Mouse (Mus musculus) cortical plate, adult 2 months (tissue): Measurements from ENCODE around the gene Ostf1. TPM values are rescaled to one million over a fixed set of nuclear protein-coding genes. Genes with fewer than 3 reads are reported as not detected.

ENCODE experiments used
- H3K27ac ChIP-seq: fragments of 200-500 bp; 2 replicates; pipeline ENCODE4 v1.5.1; 2012; ENCODE audit warnings: low read length, control low read depth, inconsistent platforms; ENCODE audit not compliant: insufficient read depth
- H3K4me1 ChIP-seq: fragments of 200-500 bp; 2 replicates; pipeline ENCODE4 v1.6.1; 2011; ENCODE audit warnings: low read length; ENCODE audit not compliant: control insufficient read depth, insufficient read depth
- H3K4me3 ChIP-seq: fragments of 200-500 bp; 2 replicates; pipeline ENCODE4 v1.5.1; 2011; ENCODE audit warnings: mild to moderate bottlenecking, low read length, control low read depth; ENCODE audit not compliant: insufficient read depth
- CTCF ChIP-seq: fragments of 200-500 bp; IDR thresholded peaks from 2 replicates; pipeline ENCODE4 v1.5.1; 2011; ENCODE audit warnings: mild to moderate bottlenecking, control low read depth, low read length; ENCODE audit not compliant: insufficient read depth; ENCODE audit errors: extremely low read depth
- POLR2A ChIP-seq: fragments of 200-500 bp; IDR thresholded peaks from 2 replicates; pipeline ENCODE4 v1.6.1; 2011; ENCODE audit warnings: mild to moderate bottlenecking, low read length, control low read depth; ENCODE audit not compliant: insufficient read depth; ENCODE audit errors: extremely low read depth
- polyA plus RNA-seq: library from polyadenylated mRNA; depleted of rRNA; stranded (reverse); fragments of >200 nt; gene quantifications from 2 replicates; pipeline ENCODE4 v1.2.3, GENCODE M21; 2012

Ostf1 gene
- polyA plus RNA-seq, 1 experiment: 21.7 TPM

- peak overlapping the region; percentile 73 for H3K27ac ChIP-seq
- peak overlapping the region; percentile 90 for H3K4me3 ChIP-seq
- TF ChIP-seq CTCF: no peak
- no peak for TF ChIP-seq POLR2A
- peaks cover 1% of the 10 kb centered on the region; the same call in 1 of the 2 replicates for H3K4me1 ChIP-seq
Observed at GRCm38 (mm10) chr19:18631161-18631643, 421 bp downstream of the Ostf1 start.

GRCm38 (mm10) chr19:18630221-18631119, 1.2 kb downstream of the Ostf1 start:
- Histone ChIP-seq H3K27ac (peak overlapping the region; percentile 41; the same call in 1 of the 2 replicates), H3K4me3 (peak overlapping the region; percentile 90), H3K4me1 (peaks cover 1% of the 10 kb centered on the region; the same call in 1 of the 2 replicates)
- TF ChIP-seq CTCF: no peak
- no peak for TF ChIP-seq POLR2A

GRCm38 (mm10) chr19:18629589-18629988, 2.0 kb downstream of the Ostf1 start:
- Histone ChIP-seq H3K27ac (no peak overlapping the region), H3K4me1 (peaks cover 1% of the 10 kb centered on the region; the same call in 1 of the 2 replicates), H3K4me3 (no peak overlapping the region)
- no peak for TF ChIP-seq POLR2A
- TF ChIP-seq CTCF: no peak

GRCm38 (mm10) chr19:18623894-18624293, 7.7 kb downstream of the Ostf1 start:
- H3K27ac ChIP-seq: no peak overlapping the region
- H3K4me3 ChIP-seq: no peak overlapping the region
- TF ChIP-seq POLR2A (no peak), CTCF (no peak)
- no peaks in the 10 kb centered on the region for H3K4me1 ChIP-seq

GRCm38 (mm10) chr19:18619691-18620090, 11.9 kb downstream of the Ostf1 start:
- no peak for TF ChIP-seq CTCF
- no peak for TF ChIP-seq POLR2A
- Histone ChIP-seq H3K27ac (no peak overlapping the region), H3K4me1 (no peaks in the 10 kb centered on the region; the same call in 1 of the 2 replicates), H3K4me3 (no peak overlapping the region)

- no peak overlapping the region for H3K27ac ChIP-seq
- no peaks in the 10 kb centered on the region; the same call in 1 of the 2 replicates for H3K4me1 ChIP-seq
- TF ChIP-seq CTCF (no peak), POLR2A (no peak)
- no peak overlapping the region for H3K4me3 ChIP-seq
Observed at GRCm38 (mm10) chr19:18619060-18619459, 12.6 kb downstream of the Ostf1 start.

- Histone ChIP-seq H3K4me1 (no peaks in the 10 kb centered on the region; the same call in 1 of the 2 replicates), H3K27ac (no peak overlapping the region), H3K4me3 (no peak overlapping the region)
- TF ChIP-seq CTCF (no peak), POLR2A (no peak)
Observed at GRCm38 (mm10) chr19:18617504-18617903, 14.1 kb downstream of the Ostf1 start.

- no peak for TF ChIP-seq POLR2A
- TF ChIP-seq CTCF: no peak
- Histone ChIP-seq H3K4me3 (no peak overlapping the region), H3K4me1 (no peaks in the 10 kb centered on the region; the same call in 1 of the 2 replicates), H3K27ac (peak overlapping the region; percentile 77)
Observed at GRCm38 (mm10) chr19:18615680-18616240, 15.9 kb downstream of the Ostf1 start.

GRCm38 (mm10) chr19:18614337-18614736, 17.3 kb downstream of the Ostf1 start:
- H3K4me1 ChIP-seq: no peaks in the 10 kb centered on the region; the same call in 1 of the 2 replicates
- no peak for TF ChIP-seq CTCF
- TF ChIP-seq POLR2A: no peak
- H3K27ac ChIP-seq: no peak overlapping the region
- H3K4me3 ChIP-seq: no peak overlapping the region
